Mouse (Mus musculus) brown adipose tissue, adult 24 weeks (tissue): ENCODE data around the gene Minos1. TPM values are rescaled to one million over a fixed set of nuclear protein-coding genes. Genes with fewer than 3 reads are reported as not detected.

Experiments used
- H3K27ac ChIP-seq: fragments of 200-500 bp; replicated peaks from 2 replicates; pipeline ENCODE4 v1.5.1; 2012; ENCODE audit warnings: low read depth, mild to moderate bottlenecking, low read length
- H3K4me1 ChIP-seq: fragments of 200-500 bp; 2 replicates; pipeline ENCODE4 v1.6.1; 2012; ENCODE audit warnings: low read length, mixed read lengths; ENCODE audit not compliant: control insufficient read depth, insufficient read depth, insufficient read length
- H3K4me3 ChIP-seq: fragments of 200-500 bp; 2 replicates; pipeline ENCODE4 v1.5.1; 2012; ENCODE audit warnings: low read depth, mild to moderate bottlenecking, low read length, moderate library complexity; ENCODE audit not compliant: insufficient read depth
- polyA plus RNA-seq: library from polyadenylated mRNA; stranded (reverse); fragments of >200 nt; gene quantifications from 2 replicates; pipeline ENCODE4 v1.2.4, GENCODE M21; 2012; ENCODE audit not compliant: missing spikeins, insufficient read depth, insufficient read length

Gene Minos1
- 1,161 and 1,254 TPM in 2 replicates for polyA plus RNA-seq

DNA sequence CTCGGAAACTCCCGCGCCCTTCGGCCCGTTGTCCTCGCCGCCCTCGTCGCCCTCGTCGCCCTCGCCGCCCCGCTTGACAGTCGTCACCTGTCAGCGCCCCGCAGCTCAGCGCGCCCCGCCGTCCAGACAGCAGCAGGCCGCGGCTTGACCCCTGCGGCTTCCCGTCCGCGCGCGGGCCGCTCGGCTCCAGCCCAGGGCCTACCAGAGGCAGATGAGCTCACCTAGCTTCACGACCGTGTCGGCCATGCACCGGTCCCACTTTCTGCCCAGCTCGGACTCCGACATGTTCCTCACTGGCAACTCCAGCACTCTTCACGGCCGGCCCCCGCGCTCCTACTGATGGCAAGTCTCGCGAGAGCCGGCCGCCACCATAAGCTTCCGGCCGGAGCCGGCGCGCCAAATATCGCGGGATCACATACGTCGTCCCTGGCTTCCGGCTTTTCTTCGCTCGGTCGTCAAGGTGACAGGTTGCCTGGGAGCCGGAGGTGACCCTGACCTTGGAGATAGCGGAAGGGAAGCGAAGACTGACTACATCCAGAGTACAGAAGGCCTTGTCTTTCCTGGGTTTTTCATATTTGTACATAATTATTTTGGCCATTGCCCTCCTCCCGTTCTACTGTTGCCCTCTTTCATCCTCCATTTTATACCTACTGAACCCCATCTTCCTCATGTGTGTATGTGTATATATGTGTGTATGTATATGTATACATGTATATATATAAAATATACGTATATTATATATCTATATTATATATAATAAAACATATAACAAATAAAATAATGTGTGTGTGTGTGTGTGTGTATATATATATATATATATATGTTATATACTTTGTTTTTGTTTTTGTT, at the start of gene Minos1:
Gene Minos1, minus strand, starts transcription at position 413 of the 849 bp plus-strand sequence.
- peak within 1 kb of the TSS; percentile 98 for H3K27ac ChIP-seq
- H3K4me1 ChIP-seq: peaks cover 9% of the 10 kb centered on the region
- H3K4me3 ChIP-seq: peak within 1 kb of the TSS; percentile 99

DNA sequence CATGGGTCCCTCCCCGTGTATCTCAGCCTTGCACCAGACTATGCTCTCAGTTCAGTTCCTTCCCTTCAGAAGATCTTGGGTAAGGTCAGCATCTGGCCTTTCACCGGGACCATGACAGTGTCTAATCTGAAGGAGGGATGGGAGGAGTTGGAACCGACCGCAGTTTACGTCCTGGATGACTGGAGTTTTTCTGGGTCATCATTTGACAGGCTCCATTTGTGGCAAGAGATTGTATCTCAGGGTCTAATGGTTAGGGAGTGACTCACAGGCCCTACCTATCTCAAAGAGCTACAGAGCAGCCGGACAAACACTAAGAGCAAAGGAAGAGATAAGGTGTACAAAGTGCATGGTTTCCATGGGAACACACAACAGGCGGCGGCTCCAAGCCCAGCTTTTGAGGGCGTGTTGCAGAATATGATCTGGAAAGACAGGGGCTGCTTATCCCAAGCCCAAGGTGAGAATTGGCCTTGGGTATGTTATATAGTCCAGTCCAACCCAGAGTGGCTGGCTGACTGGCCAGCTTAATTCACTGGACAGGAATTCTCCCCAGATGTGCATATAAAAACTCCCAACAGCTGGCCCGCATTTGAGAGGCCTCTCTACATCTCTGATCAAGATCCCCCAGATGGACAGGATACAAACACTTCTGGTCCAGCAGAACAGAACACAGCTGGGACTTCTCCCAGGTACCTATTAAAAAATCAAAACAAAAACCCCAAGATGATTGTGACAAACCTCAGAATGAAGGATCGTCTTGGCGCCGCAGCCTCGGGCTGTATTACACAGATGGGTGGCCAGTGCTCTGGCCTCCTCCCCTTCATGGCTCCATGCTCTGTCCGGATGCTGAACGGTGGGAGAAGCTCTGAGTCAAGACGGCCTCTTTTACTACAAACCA, 49.1 kb upstream of the Minos1 start:
- H3K4me3 ChIP-seq: no peak overlapping the region
- peaks cover 3% of the 10 kb centered on the region; the same call in 1 of the 2 replicates for H3K4me1 ChIP-seq
- H3K27ac ChIP-seq: no peak overlapping the region

DNA sequence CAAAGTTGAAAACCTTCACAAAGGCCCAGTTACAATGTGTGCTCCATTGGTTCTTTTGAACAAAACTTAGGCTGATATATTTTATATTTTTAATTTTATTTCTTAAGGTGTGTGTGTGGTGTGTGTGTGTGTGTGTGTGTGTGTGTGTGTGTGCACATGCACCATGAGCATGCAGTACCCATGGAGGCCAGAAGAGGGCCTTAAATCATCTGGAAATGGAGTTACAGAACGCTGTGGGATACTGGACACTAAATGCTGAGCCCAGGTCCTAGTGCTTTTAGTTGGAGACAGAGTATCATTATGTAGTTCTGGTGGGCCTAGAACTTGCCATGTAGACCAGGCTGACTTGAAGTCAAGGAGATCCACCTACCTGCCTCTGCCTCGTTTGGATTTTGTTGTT, 48.3 kb upstream of the Minos1 start:
- no peak overlapping the region for H3K27ac ChIP-seq
- H3K4me3 ChIP-seq: no peak overlapping the region
- peaks cover 3% of the 10 kb centered on the region; the same call in 1 of the 2 replicates for H3K4me1 ChIP-seq

DNA sequence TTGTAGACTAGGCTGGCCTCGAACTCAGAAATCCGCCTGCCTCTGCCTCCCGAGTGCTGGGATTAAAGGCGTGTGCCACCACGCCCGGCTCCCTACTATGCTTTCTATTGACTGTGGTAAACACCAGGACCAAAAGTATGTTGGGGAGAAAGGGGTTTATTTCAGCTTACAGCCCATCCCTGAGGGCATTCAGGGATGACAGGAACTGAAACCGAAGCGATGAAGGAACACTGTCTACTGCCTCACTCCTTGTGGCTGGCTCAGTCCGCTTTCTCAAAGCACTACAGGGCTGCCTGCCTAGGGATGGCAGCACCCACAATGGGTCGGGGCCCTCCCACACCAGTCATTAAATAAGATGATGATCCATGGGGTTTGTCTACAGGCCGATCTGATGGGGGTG, 47.5 kb upstream of the Minos1 start:
- H3K4me3 ChIP-seq: no peak overlapping the region
- peaks cover 3% of the 10 kb centered on the region; the same call in 1 of the 2 replicates for H3K4me1 ChIP-seq
- H3K27ac ChIP-seq: no peak overlapping the region

DNA sequence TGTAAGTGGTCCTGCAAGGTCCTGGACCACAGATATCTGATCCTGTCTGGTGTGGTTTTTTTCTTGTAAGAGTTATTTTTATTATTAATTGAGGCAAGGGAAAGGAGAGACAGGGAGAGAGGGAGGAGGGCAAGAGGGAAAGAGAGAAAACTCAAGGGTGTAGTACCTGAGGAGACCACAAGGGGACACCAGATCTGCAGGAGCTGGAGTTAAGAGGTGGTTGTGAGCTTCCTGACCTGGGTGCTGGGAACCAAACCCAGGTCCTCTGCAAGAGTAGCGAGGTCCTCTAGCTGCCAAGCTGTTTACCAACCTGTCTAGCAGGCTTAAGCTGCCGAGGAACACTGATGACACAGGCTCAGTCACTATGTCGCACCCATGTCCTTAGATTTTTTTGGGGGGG, 47.0 kb upstream of the Minos1 start:
- H3K4me1 ChIP-seq: peaks cover 3% of the 10 kb centered on the region; the same call in 1 of the 2 replicates
- H3K4me3 ChIP-seq: no peak overlapping the region
- H3K27ac ChIP-seq: no peak overlapping the region

DNA sequence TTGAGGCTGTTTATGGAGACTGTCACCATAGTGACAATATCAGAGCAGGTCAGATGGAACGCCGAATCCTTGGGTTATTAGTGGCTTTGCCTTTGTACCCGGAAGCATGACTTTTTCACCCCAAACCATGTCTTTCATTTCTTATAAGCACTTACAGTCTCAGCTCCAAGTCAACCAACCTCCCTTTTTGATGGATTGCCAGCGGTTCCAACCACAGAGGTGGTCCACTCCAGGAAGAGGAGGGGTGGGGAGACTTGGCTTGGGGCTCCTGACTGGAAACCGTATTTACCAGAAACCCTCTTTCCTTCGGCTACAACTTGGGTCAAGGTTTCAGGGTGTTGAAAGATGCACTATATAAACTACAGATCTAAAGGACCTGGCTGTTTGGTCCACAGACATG, 45.1 kb upstream of the Minos1 start:
- Histone ChIP-seq H3K27ac (peak overlapping the region; percentile 81), H3K4me3 (peak overlapping the region; percentile 30), H3K4me1 (peaks cover 3% of the 10 kb centered on the region; the same call in 1 of the 2 replicates)

DNA sequence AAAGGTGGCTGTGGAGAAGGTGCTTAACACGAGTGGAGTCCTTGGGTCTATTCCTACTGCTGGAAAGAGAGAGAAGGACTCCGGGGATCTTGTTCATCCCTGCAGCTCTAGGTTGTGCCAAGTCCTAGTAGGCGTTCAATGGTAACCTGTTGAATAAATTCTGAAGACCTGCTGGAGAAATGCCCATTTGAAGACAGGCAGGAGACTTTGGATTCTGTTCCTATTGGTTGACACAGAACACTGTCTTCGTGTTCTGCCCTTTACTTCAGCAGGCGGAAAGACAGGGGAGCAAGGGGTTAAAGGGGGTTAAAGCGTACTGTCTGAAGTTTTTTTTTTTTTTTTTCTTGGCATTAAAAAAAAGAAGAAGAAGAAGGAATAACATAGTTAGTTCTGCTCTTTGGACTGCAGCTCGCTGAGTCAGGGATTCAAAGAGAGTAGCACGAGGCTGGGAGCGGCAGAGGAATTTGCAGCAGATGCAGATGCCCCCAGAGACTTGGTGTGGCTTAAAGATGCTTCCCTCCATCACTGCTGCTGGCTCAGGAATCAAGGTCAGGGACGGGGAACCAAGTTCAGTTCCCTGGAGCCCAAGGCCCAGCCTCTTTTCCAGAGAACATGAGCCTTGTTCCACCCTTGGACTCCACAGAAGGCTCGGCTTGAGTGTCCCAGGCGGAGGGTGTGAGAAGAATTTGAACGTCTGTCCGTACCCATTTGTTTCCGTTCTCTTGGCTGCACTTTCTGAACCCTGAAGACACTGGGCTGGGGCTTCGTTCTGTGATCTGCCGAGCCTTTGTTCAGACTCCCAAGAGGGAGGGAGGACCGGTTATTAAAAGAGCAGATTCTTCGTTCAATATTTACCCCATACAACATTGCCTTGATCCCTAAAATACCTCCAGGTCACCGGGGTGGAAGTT, 44.4 kb upstream of the Minos1 start:
- H3K4me3 ChIP-seq: peak overlapping the region; percentile 30
- H3K4me1 ChIP-seq: peaks cover 3% of the 10 kb centered on the region; the same call in 1 of the 2 replicates

DNA sequence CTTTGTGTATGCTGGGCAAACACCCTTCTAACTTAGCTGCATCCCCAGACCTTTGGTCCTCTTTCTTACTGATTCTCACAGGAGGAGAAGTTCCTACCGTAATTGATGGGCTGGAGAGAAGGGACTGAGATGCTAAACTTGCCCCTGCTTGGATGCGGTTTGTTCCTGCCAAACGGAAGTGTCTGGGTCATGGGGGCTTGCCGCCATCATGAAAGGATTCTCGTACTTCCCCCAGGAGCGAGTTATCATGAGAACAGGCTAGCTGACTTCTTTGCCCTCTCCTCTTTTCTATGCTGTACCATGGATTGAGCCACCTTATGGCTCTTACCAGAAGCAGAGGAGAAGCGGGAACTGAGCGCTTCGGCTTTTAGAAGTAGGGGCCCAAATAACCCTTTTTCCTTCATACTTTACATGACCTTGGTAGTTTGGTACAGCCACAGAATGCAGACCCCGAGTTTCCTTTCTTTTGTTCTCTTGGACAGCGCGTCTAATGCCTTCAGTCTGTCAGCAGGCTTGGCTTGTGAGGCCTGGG, 38.9 kb upstream of the Minos1 start:
- H3K4me1 ChIP-seq: no peaks in the 10 kb centered on the region; the same call in 1 of the 2 replicates
- H3K4me3 ChIP-seq: no peak overlapping the region
- peak overlapping the region; percentile 49; the same call in 1 of the 2 replicates for H3K27ac ChIP-seq

More for the DNA sequence above, 44.4 kb upstream of the Minos1 start:
- peak overlapping the region; percentile 81 for H3K27ac ChIP-seq

DNA sequence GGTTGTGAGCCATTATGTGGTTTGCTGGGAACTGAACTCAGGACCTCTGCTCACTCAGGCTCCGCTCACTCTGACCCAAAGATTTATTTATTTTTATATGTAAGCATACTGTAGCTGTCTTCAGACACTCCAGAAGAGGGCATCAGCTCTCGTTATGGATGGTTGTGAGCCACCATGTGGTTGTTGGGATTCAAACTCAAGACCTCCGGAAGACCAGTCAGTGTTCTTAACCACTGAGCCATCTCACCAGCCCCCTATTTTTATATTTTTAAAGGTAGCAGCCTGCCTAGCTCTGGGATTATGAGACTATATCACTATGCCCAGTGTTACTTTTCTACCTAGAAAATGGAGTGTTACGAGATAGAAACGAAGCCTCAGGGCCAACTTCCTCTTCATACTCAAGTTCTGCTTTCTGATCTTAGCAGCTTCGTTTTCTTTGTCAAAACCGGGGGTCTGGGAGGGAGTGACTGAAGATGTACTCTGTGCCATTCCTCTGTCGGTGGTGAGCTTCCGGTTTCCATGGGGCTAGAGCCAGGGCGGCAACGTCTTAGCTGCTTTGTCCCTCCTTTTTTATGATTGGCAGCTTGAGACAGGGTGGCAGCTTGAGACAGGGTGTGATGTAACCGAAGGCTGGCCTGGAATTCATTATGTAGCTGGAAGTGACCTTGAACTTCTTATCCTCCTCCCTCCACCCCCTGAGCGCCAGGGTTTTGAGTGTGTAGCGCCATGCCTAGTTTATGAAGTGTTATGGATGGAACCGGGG, 38.3 kb upstream of the Minos1 start:
- Histone ChIP-seq H3K4me3 (peak overlapping the region; percentile 4; the same call in 1 of the 2 replicates), H3K4me1 (no peaks in the 10 kb centered on the region), H3K27ac (peak overlapping the region; percentile 49; the same call in 1 of the 2 replicates)

DNA sequence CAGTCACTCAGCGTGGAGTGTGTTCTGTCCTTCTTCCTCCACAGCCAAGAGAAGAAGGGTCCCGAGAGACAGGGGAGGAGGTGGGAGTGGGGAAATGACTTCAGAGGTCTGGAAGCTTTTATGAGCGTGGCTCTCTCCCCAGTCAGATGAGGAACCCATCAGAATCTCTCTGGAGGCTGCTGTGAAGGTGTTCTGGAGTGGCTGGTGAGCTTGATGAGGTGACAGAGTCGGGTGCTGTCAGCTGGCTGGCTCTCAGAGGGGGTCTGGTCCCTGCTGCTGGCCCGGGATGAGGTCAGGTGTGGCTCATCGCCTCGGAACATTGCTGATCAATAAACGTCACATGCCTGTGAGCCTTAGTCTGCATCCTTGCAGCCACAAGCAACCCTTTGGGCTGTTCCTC, 36.2 kb upstream of the Minos1 start:
- Histone ChIP-seq H3K4me1 (no peaks in the 10 kb centered on the region), H3K4me3 (no peak overlapping the region), H3K27ac (no peak overlapping the region)

DNA sequence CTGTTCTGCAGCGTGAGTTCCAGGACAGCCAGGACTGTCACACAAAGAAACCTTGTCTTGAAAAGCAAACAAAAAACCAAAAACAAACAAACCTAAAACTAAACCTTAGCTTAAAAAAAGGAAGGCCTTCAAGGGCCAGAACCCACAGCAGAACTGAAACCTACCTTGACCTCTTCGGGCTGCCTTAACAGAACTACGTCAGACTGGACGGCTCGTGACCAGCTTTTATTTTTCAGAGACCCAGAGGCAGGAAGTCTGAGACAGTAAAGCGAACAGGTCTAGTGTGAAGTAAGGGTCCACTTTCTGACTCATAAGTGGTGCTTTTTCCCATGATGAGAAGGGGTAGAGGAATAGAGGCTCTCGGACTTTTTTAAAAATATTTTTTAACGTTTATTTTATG, 35.3 kb upstream of the Minos1 start:
- Histone ChIP-seq H3K27ac (no peak overlapping the region), H3K4me1 (no peaks in the 10 kb centered on the region), H3K4me3 (no peak overlapping the region)

DNA sequence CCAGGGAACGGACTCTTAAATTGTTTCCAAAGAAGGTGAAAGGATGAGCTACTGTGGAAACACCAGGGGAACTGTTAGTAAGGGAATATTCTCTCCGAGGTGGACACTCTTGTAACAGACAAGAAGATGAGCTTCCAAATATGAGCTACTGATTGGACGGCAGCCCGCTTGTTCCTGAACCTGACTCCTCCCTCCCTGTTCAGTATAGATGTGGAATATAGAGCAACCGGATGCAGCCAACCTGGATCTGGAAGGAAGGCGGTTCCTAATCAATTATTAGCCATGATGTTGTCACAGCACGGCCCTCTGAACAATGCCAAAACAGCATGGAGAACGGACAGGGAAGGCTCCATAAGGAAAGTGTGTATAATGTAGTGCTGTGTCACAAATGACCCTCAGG, 34.3 kb upstream of the Minos1 start:
- Histone ChIP-seq H3K27ac (no peak overlapping the region), H3K4me1 (no peaks in the 10 kb centered on the region)

DNA sequence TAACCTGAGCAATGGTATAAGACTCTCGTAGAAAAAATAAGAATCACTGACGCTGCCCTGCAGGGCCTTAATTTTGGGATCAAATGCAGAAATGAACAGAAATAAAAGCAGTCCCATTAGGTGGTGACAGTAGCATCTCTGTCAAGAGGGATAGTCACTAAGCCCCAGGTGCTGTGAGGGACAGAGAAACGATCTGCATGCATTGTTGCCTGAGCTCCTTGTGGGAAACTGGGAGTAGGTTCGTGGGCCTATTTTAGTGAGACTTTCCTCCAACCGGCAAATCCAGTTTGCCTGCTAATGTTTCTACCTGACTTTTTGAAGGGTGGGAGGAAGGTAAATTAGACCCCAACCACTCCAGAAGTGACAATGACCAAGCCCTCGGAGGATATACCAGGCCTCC, 33.2 kb upstream of the Minos1 start:
- Histone ChIP-seq H3K27ac (no peak overlapping the region), H3K4me3 (no peak overlapping the region), H3K4me1 (no peaks in the 10 kb centered on the region)

More for the DNA sequence above, 34.3 kb upstream of the Minos1 start:
- H3K4me3 ChIP-seq: no peak overlapping the region
